Mouse (Mus musculus) urinary bladder, adult 18-20 months (tissue): ENCODE data around the gene Ankrd9.

Experiments
- DNase-seq, 2 experiments: peaks; one replicate each; pipeline ENCODE4 v3.0.0; 2022; ENCODE audit warnings: low spot score in 2 of 2, mixed read lengths in 2 of 2

The Ankrd9 gene

DNA sequence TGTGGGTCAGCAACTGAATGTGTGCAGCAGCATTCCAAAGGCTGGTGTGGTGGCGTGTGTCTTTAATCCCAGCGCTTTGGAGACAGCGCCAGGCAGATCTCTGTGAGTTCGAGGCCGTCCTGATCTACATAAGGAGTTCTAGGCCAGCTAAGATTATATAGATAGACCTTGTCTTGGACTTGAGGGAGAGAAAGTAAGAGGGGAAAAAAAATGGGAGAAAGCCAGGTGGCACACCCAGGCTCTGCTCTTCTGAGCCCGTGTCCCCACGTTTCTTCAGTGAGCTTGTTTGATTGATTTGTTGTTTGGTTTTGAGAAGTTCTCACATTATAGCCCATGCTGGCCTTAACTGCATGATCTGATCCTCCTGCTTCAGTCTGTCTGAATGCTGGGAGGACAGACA lies 11.7 kb upstream of the Ankrd9 start:
- no peak for DNase-seq

DNA sequence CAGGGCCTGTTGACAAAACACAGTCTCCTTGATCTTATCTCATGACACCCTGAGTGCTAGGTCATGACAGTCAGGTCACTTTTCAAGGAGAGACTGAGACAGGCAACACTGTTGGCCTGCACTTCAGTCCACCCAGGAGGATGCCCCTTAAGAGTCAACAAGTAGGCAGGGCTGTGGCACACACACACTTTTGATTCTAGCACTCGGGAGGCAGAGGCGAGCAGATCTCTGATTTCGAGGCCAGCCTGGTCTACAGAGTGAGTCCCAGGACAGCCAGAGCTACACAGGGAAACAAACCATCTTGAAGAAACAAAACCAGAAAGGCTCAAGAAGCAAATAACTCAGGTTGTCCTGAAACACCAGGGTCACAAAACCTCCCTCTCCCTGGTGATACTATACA lies 10.6 kb upstream of the Ankrd9 start:
- DNase-seq = no peak

- DNase-seq = no peak
These were observed 7.9 kb upstream of the Ankrd9 start for GRCm38 (mm10) chr12:110986536-110987425.

- DNase-seq = no peak
These were observed 6.3 kb upstream of the Ankrd9 start for GRCm38 (mm10) chr12:110985141-110985540.

- DNase-seq = no peak
These were observed 5.8 kb upstream of the Ankrd9 start for GRCm38 (mm10) chr12:110984598-110984997.

- no peak for DNase-seq
These were observed 4.9 kb upstream of the Ankrd9 start for GRCm38 (mm10) chr12:110983714-110984113.

DNA sequence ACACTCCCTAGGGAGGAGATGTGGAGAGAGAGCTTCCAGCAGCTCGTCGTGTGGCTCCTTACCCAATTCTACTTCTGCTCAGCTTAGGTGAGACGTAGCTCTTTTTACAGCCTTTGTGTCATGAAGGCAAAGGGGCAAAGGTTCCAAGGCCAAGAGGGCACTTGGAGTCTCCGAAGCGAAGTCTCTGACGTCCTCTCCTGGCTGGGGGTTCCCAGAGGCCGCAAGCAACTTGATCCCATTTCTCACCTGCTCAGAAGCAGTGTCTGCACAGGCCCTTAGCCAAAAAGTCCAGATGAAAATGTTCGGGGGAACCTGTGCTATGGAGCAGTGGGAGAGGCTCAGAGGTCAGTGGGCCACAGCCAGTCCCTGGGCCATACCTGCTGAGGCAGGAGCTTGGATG lies 4.2 kb upstream of the Ankrd9 start:
- no peak for DNase-seq

DNA sequence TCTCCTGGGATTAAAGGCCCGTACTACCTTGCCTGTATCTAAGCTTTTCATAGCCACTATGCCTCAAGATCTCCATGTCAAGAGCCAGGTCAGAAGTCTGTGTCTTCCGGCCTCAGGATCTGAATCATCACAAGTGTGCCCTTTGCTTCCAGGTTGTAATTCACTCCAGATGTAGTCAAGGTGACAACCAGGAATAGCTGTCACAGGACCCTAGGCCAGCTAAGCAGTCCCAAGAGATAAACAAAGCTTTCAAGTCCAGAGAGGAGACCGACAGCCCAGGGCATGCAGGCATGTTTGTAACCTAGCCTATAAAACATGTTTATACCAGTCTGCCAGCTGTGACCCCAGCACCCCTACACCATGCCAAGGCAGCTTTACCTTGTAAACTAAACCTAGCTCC lies 2.9 kb upstream of the Ankrd9 start:
- no peak for DNase-seq

- no peak for DNase-seq
These were observed 968 bp upstream of the Ankrd9 start for GRCm38 (mm10) chr12:110979808-110980207.

DNA sequence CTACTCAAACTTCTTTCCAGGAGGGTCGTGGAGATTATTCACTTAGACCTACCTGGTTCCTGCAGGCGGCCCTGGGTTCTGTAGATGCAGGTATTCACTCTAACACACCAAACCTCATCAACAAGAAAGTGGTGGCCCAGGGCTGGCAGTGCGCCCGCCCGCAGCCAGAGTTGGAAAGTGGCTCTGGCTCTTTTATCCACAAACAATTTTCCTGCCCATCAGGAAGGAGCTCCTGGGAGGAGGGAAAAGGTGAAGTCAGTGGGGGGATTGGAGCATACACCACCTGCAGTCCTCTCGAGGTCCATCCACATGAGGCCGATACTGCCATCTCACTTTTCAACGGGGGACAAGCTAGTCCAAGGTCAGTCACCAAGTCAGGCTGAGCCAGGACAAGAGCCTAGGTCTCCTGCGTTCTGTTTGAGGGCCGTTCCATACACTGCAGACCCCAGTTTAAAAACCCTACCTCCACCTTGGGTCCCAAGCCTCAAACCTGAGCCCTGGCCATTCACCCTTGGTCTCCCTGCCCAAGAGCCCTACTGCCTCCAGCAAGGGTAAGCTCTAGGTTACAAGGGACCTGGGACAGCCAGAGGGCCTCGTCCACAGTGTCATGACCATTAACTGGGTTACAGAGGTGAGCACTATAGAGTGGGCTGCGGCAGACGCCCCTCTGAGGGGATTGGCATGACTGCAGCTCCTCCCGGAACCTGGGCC lies 789 bp downstream of the Ankrd9 start:
- DNase-seq = no peak

GRCm38 (mm10) chr12:110977345-110977733 lies 1.5 kb downstream of the Ankrd9 start:
- no peak for DNase-seq

DNA sequence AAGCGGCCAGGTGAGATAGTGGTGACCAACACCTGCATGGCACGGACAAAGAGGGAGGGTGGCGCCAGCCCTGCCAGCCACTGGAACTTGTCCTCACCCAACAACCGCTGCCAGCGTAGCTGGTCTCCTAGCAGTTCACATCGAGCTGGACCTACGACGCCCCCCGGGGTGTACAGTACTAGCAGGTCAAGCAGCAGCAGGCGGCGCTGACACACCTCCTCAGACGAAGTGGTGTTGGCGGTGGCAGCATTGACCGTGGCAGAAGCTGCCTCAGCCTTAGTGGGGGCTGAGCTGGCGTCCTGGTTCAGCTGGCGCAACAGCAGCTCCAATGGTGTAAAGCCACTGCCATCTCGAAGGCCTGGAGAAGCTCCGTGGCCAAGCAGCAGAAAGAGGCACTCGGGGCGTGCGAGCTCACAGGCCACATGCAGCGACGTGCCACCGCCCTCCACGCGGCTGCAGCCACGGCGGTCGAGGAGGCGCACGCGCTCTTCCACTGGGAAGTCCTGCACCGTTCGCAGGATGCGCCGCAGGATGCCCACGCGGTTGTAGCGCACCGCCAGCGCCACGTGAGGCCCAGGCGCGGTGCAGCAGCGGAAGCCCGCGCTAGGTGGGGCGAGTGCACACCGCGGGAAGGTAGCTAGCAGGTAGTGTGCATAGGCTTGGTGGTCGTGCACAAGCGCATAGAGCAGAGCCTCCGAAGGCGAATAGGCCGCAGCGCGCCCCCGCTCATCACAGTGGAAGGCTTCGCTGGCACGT lies 2.1 kb downstream of the Ankrd9 start:
- DNase-seq = no peak

DNA sequence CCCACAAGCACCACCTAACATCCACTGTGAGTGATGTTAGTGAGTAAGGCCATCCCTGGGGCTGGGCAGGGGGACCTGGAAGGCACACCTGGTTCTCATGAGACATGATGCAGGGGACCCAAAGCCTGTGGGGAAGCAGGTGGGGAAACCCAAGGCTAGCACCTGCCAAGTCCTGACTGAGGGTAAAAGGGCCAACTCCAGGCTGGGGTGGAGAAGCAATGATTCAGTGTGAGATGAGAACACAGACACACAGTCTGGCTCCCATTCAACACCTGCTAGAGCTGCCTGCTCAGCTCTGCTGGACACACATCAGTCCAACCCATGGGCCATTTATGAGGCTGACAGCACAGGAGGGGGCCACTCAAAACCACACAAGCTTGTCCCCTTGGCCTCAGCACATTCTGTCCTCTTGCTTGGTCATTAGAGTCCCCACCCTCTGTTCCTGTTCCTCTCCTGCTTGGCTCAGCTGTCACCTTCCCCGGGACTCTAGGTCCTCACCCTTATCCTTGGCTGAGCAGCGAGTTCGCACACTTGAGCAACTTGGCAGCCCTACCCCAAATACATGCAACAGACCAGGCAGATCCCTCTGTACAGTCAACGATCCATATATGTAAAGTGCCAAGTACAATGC lies 2.9 kb downstream of the Ankrd9 start:
- DNase-seq = no peak

DNA sequence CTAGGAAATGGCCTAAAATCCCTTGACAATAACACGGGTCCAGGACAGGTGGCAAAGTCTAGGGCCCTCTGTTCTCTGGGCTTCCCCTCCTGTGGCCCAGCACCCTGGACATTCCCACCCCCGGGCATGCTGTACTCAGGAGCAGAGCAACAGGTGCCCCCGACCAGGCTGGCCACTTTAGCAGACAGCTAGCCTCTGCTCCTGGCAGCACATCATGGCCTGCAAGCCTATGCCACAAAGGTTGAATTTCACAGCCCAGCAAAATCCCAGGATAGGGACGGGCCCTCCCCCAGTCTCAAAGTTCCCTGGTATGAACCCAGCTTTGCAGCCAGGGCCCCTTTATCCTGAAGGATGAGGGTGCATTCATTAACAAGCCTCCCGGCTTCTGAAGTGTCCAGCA lies 3.5 kb downstream of the Ankrd9 start:
- no peak for DNase-seq

GRCm38 (mm10) chr12:110974726-110975125 lies 4.1 kb downstream of the Ankrd9 start:
- DNase-seq = no peak

DNA sequence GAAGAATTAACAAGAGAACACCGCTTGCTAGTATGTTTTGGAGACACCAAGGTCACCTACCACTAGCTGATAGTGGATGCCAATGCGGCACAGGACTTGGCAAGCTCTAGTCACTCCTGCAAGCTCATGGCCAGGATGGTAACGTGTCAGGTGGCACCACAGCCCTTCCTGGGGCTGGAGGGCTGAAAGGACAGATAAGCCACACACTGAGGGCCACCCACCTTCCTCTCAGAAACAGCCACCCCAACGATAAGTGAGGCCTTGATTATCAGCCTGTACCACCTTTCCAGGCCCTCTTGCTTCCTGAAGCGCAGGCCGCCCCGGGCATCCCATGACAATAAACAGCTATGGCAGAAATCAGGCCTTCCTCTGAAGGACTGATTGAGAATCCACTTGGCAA lies 4.5 kb downstream of the Ankrd9 start:
- no peak for DNase-seq

DNA sequence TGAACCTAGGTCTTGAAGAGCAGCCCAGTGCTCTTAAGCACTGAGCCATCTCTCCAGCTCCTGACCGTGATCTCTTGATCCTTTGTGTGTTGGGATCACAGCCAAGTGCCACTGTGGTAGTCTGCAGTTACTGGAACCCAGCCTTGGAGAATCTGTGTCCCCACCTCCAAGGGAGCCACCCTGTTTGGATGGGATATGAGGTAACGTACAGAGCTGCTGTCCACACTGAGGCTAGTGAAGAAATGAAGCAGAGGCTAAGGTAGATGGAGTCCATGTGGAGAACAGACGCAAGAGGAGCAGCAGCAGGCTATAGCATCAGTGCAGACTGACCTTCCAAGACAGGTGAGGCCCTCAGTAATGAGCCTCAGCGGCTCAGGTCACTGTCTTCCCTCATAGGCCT lies 5.0 kb downstream of the Ankrd9 start:
- DNase-seq = no peak

DNA sequence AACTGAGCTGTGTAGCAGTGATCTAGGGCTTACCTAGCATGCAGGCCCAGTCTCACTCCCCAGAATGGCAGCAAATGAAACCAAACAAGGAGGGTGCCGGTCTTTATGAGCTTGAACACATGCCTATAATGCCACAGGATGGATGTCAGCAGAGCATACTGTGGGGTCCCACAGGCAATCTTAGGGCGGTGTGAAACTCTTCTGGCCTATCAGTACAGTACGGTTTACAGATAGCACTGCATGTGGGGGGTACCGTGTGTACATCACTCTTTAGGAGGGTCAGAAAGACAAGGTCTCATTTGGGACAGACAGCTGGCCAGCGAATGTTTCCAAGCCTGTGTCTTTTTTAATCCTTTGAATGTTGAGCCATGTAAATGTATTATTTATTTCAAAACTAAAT lies 6.9 kb downstream of the Ankrd9 start:
- no peak for DNase-seq

- DNase-seq = no peak
These were observed 8.4 kb downstream of the Ankrd9 start for GRCm38 (mm10) chr12:110970408-110970807.

DNA sequence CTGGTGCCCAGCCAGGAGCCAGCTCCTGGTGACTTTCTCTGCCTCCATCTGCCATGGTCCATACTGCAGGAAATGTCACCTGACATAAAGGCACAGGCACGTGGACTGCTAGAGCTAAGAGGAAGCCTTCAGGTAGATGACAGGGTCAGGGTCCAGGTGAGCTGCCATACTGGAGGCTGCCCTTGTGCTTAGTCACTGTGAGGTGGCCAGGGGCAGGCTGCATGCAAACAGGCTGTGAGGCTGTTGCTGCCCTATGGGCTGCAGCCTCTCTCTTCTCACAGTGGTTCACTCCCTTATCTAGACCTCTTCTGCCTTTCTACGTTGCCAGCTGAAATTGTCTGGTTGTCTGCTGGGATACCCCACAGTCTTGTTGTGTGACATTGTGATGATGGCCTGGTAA lies 11.7 kb downstream of the Ankrd9 start:
- no peak for DNase-seq

DNA sequence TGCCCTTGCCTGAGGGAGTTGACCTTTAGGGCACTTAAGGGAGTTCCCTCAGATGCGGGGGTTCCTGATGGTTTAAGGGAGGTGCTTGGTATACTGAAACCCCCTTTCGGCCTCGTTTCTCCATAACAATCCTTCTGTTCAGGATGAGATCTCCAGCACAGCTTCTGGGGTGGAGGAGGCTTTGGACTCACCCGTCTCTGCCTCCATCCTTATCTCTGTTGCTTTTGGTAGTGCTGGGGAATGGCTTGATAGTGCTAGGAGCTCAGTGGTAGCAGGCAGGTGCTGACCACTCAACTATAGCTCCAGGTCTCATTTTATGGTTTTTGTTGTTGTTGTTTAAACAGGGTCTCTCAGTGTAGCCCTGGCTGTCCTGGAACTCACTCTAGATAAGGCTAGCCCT lies 12.8 kb downstream of the Ankrd9 start:
- DNase-seq = no peak

DNA sequence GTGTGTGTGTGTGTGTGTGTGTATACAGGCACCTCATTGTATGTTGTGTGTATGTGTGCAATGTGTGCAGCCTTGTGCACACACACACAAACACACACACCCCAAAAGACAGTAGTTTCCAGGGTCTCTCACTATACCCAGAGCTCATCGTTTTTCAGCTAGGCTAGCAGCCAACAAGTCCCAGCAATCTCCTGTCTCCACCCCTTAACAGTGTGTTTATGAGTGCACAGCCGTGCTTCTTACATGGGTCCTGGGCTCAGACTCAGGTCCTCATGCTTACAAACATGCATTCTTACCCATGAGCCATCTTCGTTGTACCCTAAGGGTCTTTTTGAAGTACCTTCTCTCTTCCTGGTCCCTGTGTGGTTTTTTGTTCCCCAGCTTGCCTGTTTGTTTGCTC lies 13.3 kb downstream of the Ankrd9 start:
- DNase-seq = no peak
